Mouse (Mus musculus) thymus, adult 2 months (tissue): Measurements from ENCODE around the gene 2210010C04Rik. TPM values are rescaled to one million over a fixed set of nuclear protein-coding genes. Genes with fewer than 3 reads are reported as not detected.

ENCODE experiments used
- DNase-seq: peaks from one replicate; pipeline ENCODE4 v3.0.0; 2021
- H3K27ac ChIP-seq: fragments of 200-500 bp; 2 replicates; pipeline ENCODE4 v1.5.1; 2012; ENCODE audit warnings: low read length, control low read depth; ENCODE audit not compliant: control insufficient read depth, insufficient read depth
- H3K27me3 ChIP-seq: fragments of 200-500 bp; 2 replicates; pipeline ENCODE4 v1.6.1; 2012; ENCODE audit warnings: mild to moderate bottlenecking, low read length, moderate library complexity, mixed read lengths; ENCODE audit not compliant: control insufficient read depth, insufficient read depth
- H3K36me3 ChIP-seq: fragments of 200-500 bp; 2 replicates; pipeline ENCODE4 v1.6.1; 2012; ENCODE audit warnings: mild to moderate bottlenecking, low read length, moderate library complexity; ENCODE audit not compliant: control insufficient read depth, insufficient read depth
- H3K4me1 ChIP-seq: fragments of 200-500 bp; replicated peaks from 2 replicates; pipeline ENCODE4 v1.6.1; 2012; ENCODE audit warnings: low read length; ENCODE audit not compliant: control insufficient read depth, insufficient read depth
- H3K4me3 ChIP-seq: fragments of 200-500 bp; 2 replicates; pipeline ENCODE4 v1.5.1; 2012; ENCODE audit warnings: mild to moderate bottlenecking, low read length, control low read depth, moderate library complexity; ENCODE audit not compliant: control insufficient read depth, insufficient read depth
- CTCF ChIP-seq: fragments of 200-500 bp; IDR thresholded peaks from 2 replicates; pipeline ENCODE4 v1.5.1; 2012; ENCODE audit warnings: mild to moderate bottlenecking, control low read depth, low read length, moderate library complexity, borderline replicate concordance; ENCODE audit not compliant: control insufficient read depth, poor library complexity, insufficient read depth; ENCODE audit errors: extremely low read depth
- POLR2A ChIP-seq: fragments of 200-500 bp; IDR thresholded peaks from 2 replicates; pipeline ENCODE4 v1.6.1; 2012; ENCODE audit warnings: mild to moderate bottlenecking, low read length, control low read depth, moderate library complexity; ENCODE audit not compliant: control insufficient read depth, poor library complexity, insufficient read depth; ENCODE audit errors: extremely low read depth
- WGBS: fragments of 180-500 bp; shearing (Covaris S2); methylation state at CpG from one replicate; pipeline ENCODE4 v1.1.7; 2018; 5-methylcytosine and 5-hydroxymethylcytosine counted together
- polyA plus RNA-seq: library from polyadenylated mRNA; depleted of rRNA; stranded (reverse); fragments of >200 nt; gene quantifications from 2 replicates; pipeline ENCODE4 v1.2.3, GENCODE M21; 2012

The 2210010C04Rik gene
- polyA plus RNA-seq, 1 experiment = 0.27 TPM

DNA sequence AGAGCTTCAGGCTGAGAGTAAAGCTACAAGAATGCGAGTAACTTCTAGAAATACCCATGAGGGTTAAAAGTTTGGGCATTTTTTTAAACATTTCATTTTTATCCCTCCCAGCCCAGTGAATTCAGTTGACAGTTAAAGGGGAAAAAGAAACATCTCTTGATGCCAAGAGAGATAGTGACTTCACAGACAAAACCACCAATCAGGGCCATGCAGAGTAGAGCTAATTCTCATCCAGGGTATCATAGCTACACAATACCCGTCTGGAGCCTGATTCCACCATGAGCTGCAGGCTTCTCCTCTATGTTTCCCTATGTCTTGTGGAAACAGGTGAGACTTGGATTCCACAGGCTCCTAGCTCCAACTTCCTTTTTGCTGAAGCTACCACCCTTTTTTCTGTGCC lies 26.8 kb upstream of the 2210010C04Rik start:
- Histone ChIP-seq H3K27ac (peak overlapping the region; percentile 59; the same call in 1 of the 2 replicates), H3K4me1 (peaks cover 9% of the 10 kb centered on the region), H3K36me3 (no peaks in the 10 kb centered on the region), H3K27me3 (no peaks in the 10 kb centered on the region), H3K4me3 (no peak overlapping the region)
- DNase-seq = peak; percentile 9
- no peak for TF ChIP-seq CTCF
- no peak for TF ChIP-seq POLR2A
- WGBS = 7% methylated on average over 2 of the region's 2 CpGs

DNA sequence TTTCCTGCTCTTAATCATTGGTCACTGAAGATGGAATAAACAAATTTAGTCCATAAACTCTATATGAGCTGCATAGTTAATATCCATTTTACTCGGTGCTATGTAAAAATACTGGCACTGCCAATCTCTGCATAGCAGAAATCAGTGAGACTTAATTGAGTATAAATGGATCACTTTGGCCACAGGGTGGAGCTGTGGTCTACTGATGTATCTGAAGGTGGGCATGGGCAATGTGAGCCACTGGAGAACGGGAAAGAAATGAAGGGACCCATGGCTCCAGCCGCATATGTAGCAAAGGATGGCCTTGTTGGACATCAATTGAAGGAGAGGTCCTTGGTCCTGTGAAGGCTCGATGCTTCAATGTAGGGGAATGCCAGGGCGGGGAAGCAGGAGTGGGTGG lies 25.8 kb upstream of the 2210010C04Rik start:
- Histone ChIP-seq H3K27me3 (no peaks in the 10 kb centered on the region), H3K4me1 (peaks cover 9% of the 10 kb centered on the region), H3K4me3 (peak overlapping the region; percentile 13; the same call in 1 of the 2 replicates), H3K36me3 (no peaks in the 10 kb centered on the region), H3K27ac (peak overlapping the region; percentile 72; the same call in 1 of the 2 replicates)
- WGBS = 48% methylated on average over 5 of the region's 5 CpGs
- DNase-seq = peak; percentile 60
- TF ChIP-seq CTCF = no peak
- no peak for TF ChIP-seq POLR2A

DNA sequence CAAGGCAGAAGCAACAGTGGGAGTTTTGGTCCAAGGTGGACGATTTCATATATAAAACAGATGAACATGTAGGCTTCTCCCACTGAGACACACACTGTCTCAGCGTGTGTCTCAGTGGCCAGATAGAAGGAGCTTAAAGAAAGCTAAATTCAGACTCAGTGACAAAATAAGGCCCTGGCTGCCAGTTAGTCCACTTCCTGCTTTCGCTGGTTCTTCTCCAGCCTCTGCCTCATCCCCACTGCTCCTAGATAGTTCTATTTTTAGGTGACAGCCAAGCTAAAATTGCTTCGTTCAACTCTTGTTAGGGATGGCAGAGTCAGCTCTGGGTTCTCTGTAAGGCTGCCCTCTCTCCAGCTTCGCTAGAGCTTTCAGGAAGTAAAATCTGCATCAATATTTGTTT lies 22.3 kb upstream of the 2210010C04Rik start:
- Histone ChIP-seq H3K4me3 (peak overlapping the region; percentile 4; the same call in 1 of the 2 replicates), H3K27me3 (no peaks in the 10 kb centered on the region), H3K36me3 (no peaks in the 10 kb centered on the region), H3K4me1 (peaks cover 2% of the 10 kb centered on the region), H3K27ac (peak overlapping the region; percentile 91)
- TF ChIP-seq CTCF (no peak), POLR2A (no peak)
- DNase-seq = no peak
- 38% methylated on average over 5 of the region's 5 CpGs for WGBS

DNA sequence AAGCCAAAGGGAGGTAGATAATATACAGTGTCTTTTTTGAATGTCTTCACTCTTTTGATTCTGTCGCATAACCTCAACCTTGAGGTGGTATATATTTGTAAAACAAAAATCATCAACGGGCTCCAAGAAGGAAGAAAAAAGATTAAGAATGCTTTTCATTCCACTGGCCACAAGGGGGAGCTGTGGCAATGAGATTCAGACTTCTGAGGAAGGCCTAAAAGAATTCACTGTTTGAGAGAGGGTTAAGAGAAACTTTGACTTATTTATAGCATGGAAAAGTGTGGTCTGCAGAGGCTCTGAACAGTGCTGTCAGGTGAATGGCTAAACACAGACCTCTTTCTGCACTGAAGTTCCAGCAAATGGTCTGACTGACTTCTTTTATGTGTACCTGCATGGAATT lies 20.3 kb upstream of the 2210010C04Rik start:
- TF ChIP-seq POLR2A (no peak), CTCF (no peak)
- Histone ChIP-seq H3K27ac (no peak overlapping the region; the same call in 1 of the 2 replicates), H3K27me3 (no peaks in the 10 kb centered on the region), H3K4me1 (no peaks in the 10 kb centered on the region; the same call in 1 of the 2 replicates), H3K4me3 (no peak overlapping the region), H3K36me3 (no peaks in the 10 kb centered on the region)
- WGBS = 3% methylated on average over 2 of the region's 2 CpGs
- peak; percentile 64 for DNase-seq

DNA sequence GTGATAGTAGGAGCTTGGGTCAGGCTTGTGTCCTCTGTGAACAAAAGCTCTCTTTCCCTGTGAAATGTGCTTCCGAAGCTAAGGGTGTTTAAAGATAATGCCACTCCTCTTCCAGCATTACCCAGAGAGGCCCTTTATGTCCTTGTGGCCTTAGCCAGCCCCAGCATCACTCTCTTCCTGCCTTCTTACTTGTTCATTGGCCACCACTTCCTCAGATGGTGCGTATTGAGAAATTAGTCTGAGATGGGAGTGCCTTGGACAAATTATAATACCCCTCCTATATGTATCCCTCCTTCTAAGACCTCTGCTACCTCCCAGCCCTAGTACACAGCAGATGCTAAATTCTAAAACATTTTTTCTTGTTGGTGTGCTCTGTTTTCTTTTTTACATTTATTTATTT lies 19.1 kb upstream of the 2210010C04Rik start:
- WGBS = 98% methylated on average over 2 of the region's 2 CpGs
- H3K27ac ChIP-seq = peak overlapping the region; percentile 40; the same call in 1 of the 2 replicates
- no peak overlapping the region for H3K4me3 ChIP-seq
- no peak for TF ChIP-seq POLR2A
- no peak for TF ChIP-seq CTCF
- no peak for DNase-seq
- H3K27me3 ChIP-seq = no peaks in the 10 kb centered on the region
- no peaks in the 10 kb centered on the region for H3K36me3 ChIP-seq
- no peaks in the 10 kb centered on the region; the same call in 1 of the 2 replicates for H3K4me1 ChIP-seq

DNA sequence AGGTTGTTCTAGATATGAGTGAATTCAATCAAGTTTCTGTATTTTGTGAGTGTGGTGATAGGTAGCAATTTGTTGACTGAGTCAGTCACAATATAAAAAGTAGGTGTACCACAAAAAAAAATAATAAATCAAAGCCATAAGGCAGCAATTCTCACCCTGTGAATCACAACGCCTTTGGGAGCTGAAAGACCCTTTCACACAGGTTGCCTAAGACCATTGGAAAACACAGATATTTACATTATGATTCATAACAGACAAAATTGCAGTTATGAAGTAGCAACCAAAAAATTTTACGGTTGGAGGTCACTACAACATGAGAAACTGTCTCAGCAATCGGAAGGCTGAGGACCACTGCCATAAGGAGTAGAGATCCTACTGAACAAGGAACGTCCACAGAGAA lies 16.5 kb upstream of the 2210010C04Rik start:
- H3K27ac ChIP-seq = no peak overlapping the region
- 96% methylated on average over 4 of the region's 4 CpGs for WGBS
- H3K4me1 ChIP-seq = peaks cover 3% of the 10 kb centered on the region
- no peaks in the 10 kb centered on the region for H3K27me3 ChIP-seq
- H3K4me3 ChIP-seq = no peak overlapping the region
- no peak for DNase-seq
- no peak for TF ChIP-seq POLR2A
- TF ChIP-seq CTCF = no peak
- no peaks in the 10 kb centered on the region for H3K36me3 ChIP-seq

DNA sequence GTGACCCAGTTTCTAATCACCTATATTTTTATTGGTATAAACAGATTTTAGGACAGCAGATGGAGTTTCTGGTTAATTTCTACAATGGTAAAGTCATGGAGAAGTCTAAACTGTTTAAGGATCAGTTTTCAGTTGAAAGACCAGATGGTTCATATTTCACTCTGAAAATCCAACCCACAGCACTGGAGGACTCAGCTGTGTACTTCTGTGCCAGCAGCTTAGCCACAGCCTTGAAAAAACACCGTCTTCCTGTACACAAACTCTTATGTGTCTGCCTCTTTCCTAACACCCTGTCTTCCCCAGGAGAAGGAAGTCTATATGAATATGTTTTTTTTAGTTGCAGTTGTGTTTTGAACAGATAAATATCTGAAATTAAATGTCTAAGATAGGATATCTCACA lies 13.3 kb upstream of the 2210010C04Rik start:
- Histone ChIP-seq H3K27me3 (no peaks in the 10 kb centered on the region), H3K27ac (no peak overlapping the region; the same call in 1 of the 2 replicates), H3K36me3 (no peaks in the 10 kb centered on the region), H3K4me1 (peaks cover 3% of the 10 kb centered on the region), H3K4me3 (no peak overlapping the region)
- TF ChIP-seq CTCF (no peak), POLR2A (no peak)
- no peak for DNase-seq
- 6% methylated on average over 1 of the region's 1 CpGs for WGBS
